Mouse (Mus musculus) cerebellum, postnatal 25 days (tissue): ENCODE data around the gene Lrrc34.

Experiments
- DNase-seq, 2 experiments: peaks; one replicate each; pipeline ENCODE4 v3.0.0; 2021; ENCODE audit warnings: mixed read lengths in 2 of 2

Lrrc34 gene

GRCm38 (mm10) chr3:30599711-30600545 lies 47.7 kb downstream of the Lrrc34 start, which contains the start of gene Actrt3:
Gene Actrt3, minus strand, starts transcription at chr3:30599939.
- DNase-seq, result peak; percentile 82 to 84

DNA sequence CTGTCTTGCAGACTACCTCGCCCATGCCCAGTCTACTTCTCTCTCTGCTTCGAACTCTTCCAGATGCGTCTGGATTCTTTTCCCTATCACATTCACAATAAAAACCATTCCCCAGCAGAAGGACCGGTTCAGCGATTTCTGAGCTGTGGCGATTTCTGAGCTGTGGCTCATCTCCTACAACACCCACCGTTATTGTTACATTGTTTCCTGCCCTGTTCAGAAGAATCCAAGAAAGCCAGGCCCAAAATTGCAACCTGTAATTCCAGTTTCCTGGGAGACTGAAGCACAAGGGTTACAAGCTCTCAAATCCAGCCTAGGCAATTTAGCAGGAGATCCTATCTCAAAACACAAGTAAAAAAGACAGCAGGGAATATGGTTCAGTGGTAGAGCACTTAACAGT lies 50.4 kb downstream of the Lrrc34 start:
- no peak for DNase-seq

GRCm38 (mm10) chr3:30595111-30595832 lies 52.4 kb downstream of the Lrrc34 start:
- DNase-seq, result peak; percentile 73 to 78

GRCm38 (mm10) chr3:30593719-30594485 lies 53.8 kb downstream of the Lrrc34 start:
- no peak for DNase-seq

- peak; percentile 25 to 31 for DNase-seq
These were observed 55.2 kb downstream of the Lrrc34 start for GRCm38 (mm10) chr3:30592418-30592853.

DNA sequence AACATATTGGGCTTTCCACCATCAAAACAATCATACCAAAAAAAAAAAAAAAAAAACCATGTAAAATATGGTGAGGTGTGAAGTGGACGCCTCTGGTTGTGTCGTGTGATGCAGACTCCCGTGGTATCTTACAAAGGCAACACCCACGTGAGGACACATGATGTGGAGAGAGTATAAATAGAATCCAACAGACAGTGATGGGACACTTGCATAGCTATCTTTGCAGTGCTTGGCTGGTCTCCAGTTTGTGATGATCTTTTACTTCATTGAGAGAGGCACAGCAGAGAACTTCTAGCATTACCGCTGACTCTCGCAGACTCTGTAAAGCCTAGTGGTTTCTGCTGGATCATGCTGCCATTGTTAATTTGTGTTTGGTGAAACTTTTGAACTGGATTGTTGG lies 58.8 kb downstream of the Lrrc34 start:
- no peak for DNase-seq
